Mouse (Mus musculus): ENCODE data around the gene Gm12248. TPM values are rescaled to one million over a fixed set of nuclear protein-coding genes. Genes with fewer than 3 reads are reported as not detected.

Gm12248 gene
- polyA plus RNA-seq, 1 experiment from 2014 or later, result not detected

DNA sequence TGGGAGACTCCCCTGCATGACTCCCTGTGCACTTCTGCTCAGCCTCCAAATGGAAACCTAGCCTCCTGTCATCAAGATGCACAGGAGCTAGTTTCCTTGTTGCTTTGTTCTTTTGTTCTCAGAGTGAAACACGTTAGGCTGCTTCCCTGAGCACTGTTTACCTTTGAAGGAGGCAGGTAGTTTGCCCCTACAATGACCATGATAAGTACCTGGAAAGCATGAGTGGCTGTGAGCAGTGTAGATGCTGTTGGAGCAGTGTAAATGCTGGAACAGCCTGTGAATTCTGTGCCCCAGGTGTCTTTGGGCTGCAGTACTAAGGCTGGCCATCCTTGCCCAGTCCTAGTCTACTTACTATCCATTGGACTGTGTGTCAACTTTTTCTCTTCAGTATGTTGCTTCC lies 66.1 kb downstream of the Gm12248 start:
- Histone ChIP-seq H3K36me3 (no peaks in the 10 kb centered on the region), H3K9me3 (no peaks in the 10 kb centered on the region), H3K4me1 (peaks cover 53% of the 10 kb centered on the region), H3K9ac (no peak overlapping the region), H3K4me2 (no peak overlapping the region), H3K27ac (peak overlapping the region; percentile 38; the same call in 1 of the 2 replicates), H3K4me3 (no peak overlapping the region), H3K27me3 (no peaks in the 10 kb centered on the region)
- WGBS, result 55% methylated on average over 1 of the region's 1 CpGs
- ATAC-seq (ENCODE audit: borderline replicate concordance, extremely low read depth, low FRiP score, low TSS enrichment), result no peak

DNA sequence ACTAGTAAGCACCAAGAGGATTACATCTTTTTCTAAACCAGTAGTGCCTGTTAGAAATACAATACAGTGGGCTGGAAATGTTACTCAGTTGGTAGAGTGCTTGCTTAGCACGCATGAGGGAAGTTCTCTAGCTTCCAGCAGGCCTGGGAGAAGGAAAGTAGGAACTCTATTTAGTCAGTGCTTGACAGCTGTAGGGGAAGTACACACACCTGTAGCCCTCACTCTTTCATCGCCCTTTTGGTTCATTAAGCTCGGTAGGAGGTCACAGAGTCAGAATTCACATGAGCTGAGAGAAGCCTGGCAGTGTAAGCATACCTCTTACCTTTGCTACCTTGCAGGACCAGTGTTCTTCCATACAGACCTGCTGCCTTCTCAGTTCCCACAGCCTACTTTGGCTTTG lies 66.6 kb downstream of the Gm12248 start:
- WGBS, result 48% methylated on average over 3 of the region's 3 CpGs
- Histone ChIP-seq H3K4me2 (no peak overlapping the region), H3K36me3 (no peaks in the 10 kb centered on the region), H3K4me3 (no peak overlapping the region), H3K4me1 (peaks cover 53% of the 10 kb centered on the region), H3K9ac (no peak overlapping the region), H3K27ac (peak overlapping the region; percentile 38), H3K27me3 (no peaks in the 10 kb centered on the region), H3K9me3 (no peaks in the 10 kb centered on the region)
- ATAC-seq (ENCODE audit: borderline replicate concordance, extremely low read depth, low FRiP score, low TSS enrichment), result no peak

DNA sequence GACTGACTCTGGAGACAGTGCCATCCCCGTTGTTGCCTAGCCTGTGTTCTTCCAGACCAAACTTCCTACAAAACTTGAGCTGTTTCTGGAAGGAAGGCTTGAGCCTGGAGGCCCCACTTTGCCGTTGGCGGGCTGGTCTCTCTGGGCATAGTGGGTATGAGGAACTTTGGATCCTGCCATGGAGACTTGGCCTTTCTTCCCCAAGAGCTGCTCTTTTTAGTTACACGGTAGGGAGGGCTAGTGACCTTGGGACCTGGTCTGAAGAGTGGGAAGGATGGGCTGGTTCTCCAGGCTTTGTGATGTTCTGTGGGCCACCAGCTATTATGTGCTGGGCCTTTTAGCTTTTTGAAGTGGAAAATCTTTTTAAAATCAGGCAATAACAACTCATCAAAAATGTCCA lies 67.1 kb downstream of the Gm12248 start:
- Histone ChIP-seq H3K9ac (no peak overlapping the region), H3K4me3 (no peak overlapping the region), H3K4me2 (no peak overlapping the region), H3K27me3 (no peaks in the 10 kb centered on the region), H3K36me3 (no peaks in the 10 kb centered on the region), H3K27ac (peak overlapping the region; percentile 31), H3K4me1 (peaks cover 54% of the 10 kb centered on the region), H3K9me3 (no peaks in the 10 kb centered on the region)
- ATAC-seq (ENCODE audit: borderline replicate concordance, extremely low read depth, low FRiP score, low TSS enrichment), result no peak
- 77% methylated on average over 4 of the region's 4 CpGs for WGBS

DNA sequence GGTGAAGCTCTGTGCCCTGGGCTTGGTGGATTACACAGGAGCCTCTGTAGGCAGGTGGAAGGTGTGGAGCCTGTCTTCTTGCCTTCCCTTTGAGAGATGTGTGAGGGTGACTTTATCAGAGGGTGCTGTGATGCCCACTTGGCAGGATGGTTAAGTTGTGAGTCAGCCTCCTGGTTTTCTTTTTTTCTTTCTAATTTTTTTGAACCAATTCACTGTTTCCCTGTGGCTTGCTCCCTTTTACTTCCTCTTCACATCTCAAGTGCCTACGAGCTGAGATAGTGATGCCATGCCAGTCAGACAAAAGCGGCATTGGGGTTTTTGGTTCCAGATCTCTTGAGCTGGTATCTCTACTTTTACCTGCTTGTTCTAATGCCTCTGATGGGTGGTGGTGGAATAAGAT lies 68.3 kb downstream of the Gm12248 start:
- WGBS, result 52% methylated on average over 2 of the region's 2 CpGs
- Histone ChIP-seq H3K27ac (no peak overlapping the region), H3K4me3 (no peak overlapping the region), H3K9ac (no peak overlapping the region), H3K36me3 (no peaks in the 10 kb centered on the region), H3K4me2 (no peak overlapping the region), H3K27me3 (no peaks in the 10 kb centered on the region), H3K4me1 (peaks cover 57% of the 10 kb centered on the region), H3K9me3 (no peaks in the 10 kb centered on the region)
- no peak for ATAC-seq (ENCODE audit: borderline replicate concordance, extremely low read depth, low FRiP score, low TSS enrichment)

DNA sequence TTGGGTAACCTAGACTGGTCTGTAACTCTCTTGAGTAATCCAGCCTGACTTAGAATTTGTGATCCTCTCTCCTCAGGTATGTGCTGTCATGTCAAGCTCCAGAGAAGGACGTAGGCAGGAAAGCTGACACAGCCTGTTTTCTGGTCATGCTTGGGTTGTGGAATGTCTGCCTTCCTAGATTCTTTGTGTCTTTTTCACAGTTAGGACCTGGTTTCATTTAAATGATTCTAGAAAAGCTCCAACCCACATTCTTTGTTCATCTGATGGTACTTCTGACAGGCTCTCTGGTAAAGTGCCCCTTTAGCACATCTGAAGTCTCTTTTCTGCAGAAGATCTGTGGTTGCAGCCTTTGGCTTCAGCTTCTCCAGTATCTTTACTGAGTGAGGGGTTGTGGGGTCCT lies 68.7 kb downstream of the Gm12248 start:
- ATAC-seq (ENCODE audit: borderline replicate concordance, extremely low read depth, low FRiP score, low TSS enrichment), result no peak
- H3K9me3 ChIP-seq, result no peaks in the 10 kb centered on the region
- H3K36me3 ChIP-seq, result no peaks in the 10 kb centered on the region
- peaks cover 57% of the 10 kb centered on the region for H3K4me1 ChIP-seq
- H3K27me3 ChIP-seq, result no peaks in the 10 kb centered on the region
- no peak overlapping the region for H3K4me2 ChIP-seq
- H3K27ac ChIP-seq, result no peak overlapping the region
- 76% methylated on average over 1 of the region's 1 CpGs for WGBS
- H3K9ac ChIP-seq, result no peak overlapping the region
- no peak overlapping the region for H3K4me3 ChIP-seq

DNA sequence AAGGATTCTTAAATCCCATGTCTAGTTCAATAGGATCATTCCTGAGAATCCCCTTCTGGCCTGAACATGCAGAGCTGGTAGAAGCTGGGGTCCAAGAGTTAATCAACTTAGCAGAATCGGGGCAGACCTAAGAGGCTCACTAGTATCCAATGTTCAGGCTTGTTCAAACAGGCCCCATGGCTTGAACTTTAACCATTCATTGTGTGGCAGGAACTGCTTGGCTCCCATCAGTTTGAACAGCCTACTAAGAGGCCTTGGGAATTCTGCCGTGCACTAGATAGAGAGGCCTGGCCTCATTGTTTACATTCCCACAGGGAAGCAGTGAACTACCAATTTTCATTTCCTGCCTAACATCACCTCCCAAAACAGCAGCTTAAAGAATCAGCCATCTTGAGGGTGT lies 71.3 kb downstream of the Gm12248 start:
- H3K9ac ChIP-seq, result no peak overlapping the region
- peak overlapping the region; percentile 47 for H3K27ac ChIP-seq
- no peak overlapping the region for H3K4me2 ChIP-seq
- no peaks in the 10 kb centered on the region for H3K27me3 ChIP-seq
- H3K36me3 ChIP-seq, result no peaks in the 10 kb centered on the region
- 5% methylated on average over 2 of the region's 2 CpGs for WGBS
- no peak overlapping the region for H3K4me3 ChIP-seq
- no peaks in the 10 kb centered on the region for H3K9me3 ChIP-seq
- 0 out of 2 replicates have a peak, but pooled peaks have one; percentile 31 for ATAC-seq (ENCODE audit: borderline replicate concordance, extremely low read depth, low FRiP score, low TSS enrichment)
- peaks cover 73% of the 10 kb centered on the region for H3K4me1 ChIP-seq

DNA sequence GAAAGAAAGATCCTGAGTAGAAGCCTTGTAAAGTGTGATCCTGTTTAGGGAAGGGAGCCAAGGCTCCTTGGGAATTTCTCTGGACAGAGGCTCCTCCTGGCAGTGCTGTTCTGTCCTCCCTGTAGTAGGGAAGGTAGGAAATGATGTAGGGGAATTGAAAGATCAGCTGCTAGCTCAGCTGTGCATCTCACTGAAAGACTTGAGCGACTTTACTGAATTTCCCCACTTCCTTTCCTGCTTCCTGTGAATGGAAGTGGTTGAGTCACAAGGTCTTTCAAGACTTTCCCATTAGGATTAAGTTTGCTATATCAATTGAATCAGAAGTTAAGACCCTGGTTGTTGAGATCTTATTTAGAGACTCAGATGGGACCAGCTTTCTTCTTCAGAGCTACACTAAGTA lies 71.8 kb downstream of the Gm12248 start:
- no peak for ATAC-seq (ENCODE audit: borderline replicate concordance, extremely low read depth, low FRiP score, low TSS enrichment)
- Histone ChIP-seq H3K4me1 (peaks cover 73% of the 10 kb centered on the region), H3K4me2 (no peak overlapping the region), H3K9ac (no peak overlapping the region), H3K4me3 (no peak overlapping the region), H3K36me3 (no peaks in the 10 kb centered on the region), H3K27me3 (no peaks in the 10 kb centered on the region), H3K27ac (peak overlapping the region; percentile 47), H3K9me3 (no peaks in the 10 kb centered on the region)
- WGBS, result 33% methylated on average over 1 of the region's 1 CpGs

DNA sequence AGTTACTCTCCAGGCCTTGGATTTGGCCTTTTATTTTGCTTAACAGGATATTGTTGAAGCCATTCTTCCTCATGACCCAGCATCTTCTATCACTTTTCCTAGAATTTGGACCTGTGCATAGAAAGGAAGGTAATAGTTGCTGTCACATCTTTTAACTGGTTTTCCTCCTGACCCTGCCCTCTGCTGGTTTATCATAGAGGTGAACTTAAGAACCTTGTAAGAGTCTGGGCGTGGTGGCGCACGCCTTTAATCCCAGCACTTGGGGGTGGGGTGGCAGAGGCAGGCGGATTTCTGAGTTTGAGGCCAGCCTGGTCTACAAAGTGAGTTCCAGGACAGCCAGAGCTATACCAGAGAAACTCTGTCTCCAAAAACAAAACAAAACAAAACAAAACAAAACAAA lies 74.2 kb downstream of the Gm12248 start:
- H3K36me3 ChIP-seq, result no peaks in the 10 kb centered on the region
- no peaks in the 10 kb centered on the region for H3K9me3 ChIP-seq
- no peak overlapping the region for H3K27ac ChIP-seq
- no peak overlapping the region for H3K4me2 ChIP-seq
- H3K9ac ChIP-seq, result no peak overlapping the region
- no peaks in the 10 kb centered on the region for H3K27me3 ChIP-seq
- no peak for ATAC-seq (ENCODE audit: borderline replicate concordance, extremely low read depth, low FRiP score, low TSS enrichment)
- WGBS, result 80% methylated on average over 4 of the region's 4 CpGs
- H3K4me1 ChIP-seq, result peaks cover 67% of the 10 kb centered on the region
- no peak overlapping the region for H3K4me3 ChIP-seq

DNA sequence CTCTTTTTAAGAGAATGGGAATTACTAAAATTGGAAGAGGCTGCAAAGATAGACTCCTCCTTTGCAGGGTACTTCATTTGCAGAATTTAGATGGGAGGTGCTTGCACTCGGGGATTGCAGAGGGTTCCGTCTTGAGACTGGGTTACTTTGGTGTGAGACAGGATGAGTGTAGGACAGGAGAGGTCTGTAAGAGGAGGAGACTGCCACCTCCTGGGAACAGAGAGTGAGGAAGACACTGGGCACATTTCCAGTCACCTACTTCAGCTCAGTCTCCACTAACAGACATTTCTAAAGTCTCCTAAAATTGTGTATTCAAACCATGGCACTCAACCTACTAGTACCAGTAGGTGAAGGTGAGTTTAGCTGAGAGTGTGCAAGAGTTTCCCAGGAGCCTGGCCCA lies 74.6 kb downstream of the Gm12248 start:
- no peak overlapping the region for H3K4me3 ChIP-seq
- H3K36me3 ChIP-seq, result no peaks in the 10 kb centered on the region
- H3K27ac ChIP-seq, result no peak overlapping the region
- WGBS, result 46% methylated on average over 2 of the region's 2 CpGs
- no peak overlapping the region for H3K4me2 ChIP-seq
- no peak for ATAC-seq (ENCODE audit: borderline replicate concordance, extremely low read depth, low FRiP score, low TSS enrichment)
- peaks cover 67% of the 10 kb centered on the region for H3K4me1 ChIP-seq
- H3K27me3 ChIP-seq, result no peaks in the 10 kb centered on the region
- H3K9ac ChIP-seq, result no peak overlapping the region
- no peaks in the 10 kb centered on the region for H3K9me3 ChIP-seq

DNA sequence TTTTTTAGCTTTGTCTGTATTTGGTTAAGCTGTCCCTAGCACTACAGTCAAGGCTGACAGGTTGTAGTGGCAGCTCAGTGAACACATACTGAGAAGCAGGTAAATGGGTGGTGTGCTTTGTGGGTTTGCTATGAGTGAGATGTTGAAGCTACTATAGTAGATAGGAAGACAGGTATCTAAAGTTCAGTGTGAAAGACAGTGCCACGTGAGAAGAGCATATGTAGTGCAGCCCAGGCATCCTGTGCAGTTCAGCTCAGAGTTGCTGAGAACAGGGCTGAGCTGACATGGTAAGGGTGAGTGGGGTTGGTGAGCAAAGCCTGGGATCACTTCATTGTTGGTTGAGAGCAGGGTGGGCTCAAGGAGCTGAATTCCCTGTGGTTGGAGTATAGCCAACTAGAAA lies 75.5 kb downstream of the Gm12248 start:
- 64% methylated on average over 1 of the region's 1 CpGs for WGBS
- Histone ChIP-seq H3K4me1 (peaks cover 67% of the 10 kb centered on the region), H3K36me3 (no peaks in the 10 kb centered on the region), H3K27me3 (no peaks in the 10 kb centered on the region), H3K27ac (no peak overlapping the region), H3K9me3 (no peaks in the 10 kb centered on the region), H3K4me2 (no peak overlapping the region), H3K4me3 (no peak overlapping the region), H3K9ac (no peak overlapping the region)
- no peak for ATAC-seq (ENCODE audit: borderline replicate concordance, extremely low read depth, low FRiP score, low TSS enrichment)

DNA sequence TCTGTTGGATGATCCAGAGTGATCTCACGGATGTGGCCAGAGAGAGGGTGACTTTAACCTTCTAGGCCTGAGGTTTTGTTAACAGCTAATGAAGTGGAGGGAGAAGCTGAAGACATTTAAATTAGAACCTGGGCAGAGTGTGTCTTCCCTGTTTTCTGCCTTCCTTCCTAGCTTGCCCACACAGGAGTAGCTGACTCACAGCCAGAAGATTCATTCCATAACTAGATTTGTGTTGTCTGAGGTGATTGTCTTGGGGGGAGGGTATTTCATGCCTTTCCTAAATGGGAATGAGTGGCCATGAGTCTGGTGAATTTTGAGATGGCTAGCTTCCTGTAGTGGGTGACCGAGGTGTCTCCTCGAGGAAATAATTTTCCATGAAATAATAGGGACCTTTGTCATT lies 76.6 kb downstream of the Gm12248 start:
- no peak overlapping the region for H3K9ac ChIP-seq
- H3K4me2 ChIP-seq, result no peak overlapping the region
- no peaks in the 10 kb centered on the region for H3K36me3 ChIP-seq
- no peak for ATAC-seq (ENCODE audit: borderline replicate concordance, extremely low read depth, low FRiP score, low TSS enrichment)
- WGBS, result 42% methylated on average over 3 of the region's 3 CpGs
- no peak overlapping the region for H3K4me3 ChIP-seq
- peaks cover 64% of the 10 kb centered on the region for H3K4me1 ChIP-seq
- H3K9me3 ChIP-seq, result no peaks in the 10 kb centered on the region
- no peaks in the 10 kb centered on the region for H3K27me3 ChIP-seq
- H3K27ac ChIP-seq, result no peak overlapping the region

DNA sequence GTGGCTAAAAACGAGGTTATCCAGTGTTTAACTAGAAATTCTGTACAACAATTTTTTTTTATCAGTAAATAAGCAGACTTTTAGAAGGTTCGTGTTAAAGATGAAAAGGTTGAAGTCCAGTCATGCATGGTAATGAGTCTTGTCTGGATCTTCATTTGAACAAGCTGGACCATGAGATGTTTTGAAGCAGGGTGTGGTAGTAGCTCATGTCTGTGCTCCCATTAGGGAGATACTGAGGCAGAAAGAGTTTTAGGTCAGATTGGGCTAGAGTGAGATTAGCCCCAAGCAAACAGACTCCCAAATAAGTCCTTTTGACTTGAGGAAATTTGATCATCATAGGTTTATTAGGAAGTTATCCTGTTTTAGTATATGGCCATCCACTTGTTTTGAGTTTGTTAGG lies 77.6 kb downstream of the Gm12248 start:
- Histone ChIP-seq H3K9me3 (no peaks in the 10 kb centered on the region), H3K4me3 (no peak overlapping the region), H3K4me2 (no peak overlapping the region), H3K4me1 (peaks cover 63% of the 10 kb centered on the region), H3K27ac (no peak overlapping the region), H3K9ac (no peak overlapping the region), H3K27me3 (no peaks in the 10 kb centered on the region), H3K36me3 (no peaks in the 10 kb centered on the region)
- no peak for ATAC-seq (ENCODE audit: borderline replicate concordance, extremely low read depth, low FRiP score, low TSS enrichment)
- WGBS, result 66% methylated on average over 2 of the region's 2 CpGs

DNA sequence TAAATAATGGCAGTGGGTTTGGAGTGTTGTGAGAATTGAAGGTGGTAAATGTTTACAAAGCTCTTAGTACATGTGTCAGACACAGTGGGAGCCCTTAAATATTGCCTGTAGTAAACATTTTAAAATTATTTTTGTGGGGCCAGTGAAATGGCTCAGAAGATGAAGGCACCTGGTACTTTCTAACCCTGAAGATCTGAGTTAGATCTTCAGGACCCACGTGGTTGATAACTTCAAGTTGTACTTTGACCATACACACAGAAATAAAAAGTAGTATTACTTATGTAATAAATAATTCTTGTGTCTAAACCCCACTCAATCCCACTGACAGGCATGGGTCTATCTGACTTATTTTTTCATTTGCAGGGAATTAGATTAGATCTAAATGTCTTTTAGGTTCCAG lies 78.3 kb downstream of the Gm12248 start:
- H3K27me3 ChIP-seq, result no peaks in the 10 kb centered on the region
- H3K9me3 ChIP-seq, result no peaks in the 10 kb centered on the region
- no peaks in the 10 kb centered on the region for H3K36me3 ChIP-seq
- peaks cover 56% of the 10 kb centered on the region for H3K4me1 ChIP-seq
- no peak overlapping the region for H3K9ac ChIP-seq
- WGBS, result 59% methylated on average over 1 of the region's 1 CpGs
- ATAC-seq (ENCODE audit: borderline replicate concordance, extremely low read depth, low FRiP score, low TSS enrichment), result no peak
- no peak overlapping the region for H3K4me3 ChIP-seq
- H3K4me2 ChIP-seq, result no peak overlapping the region
- no peak overlapping the region for H3K27ac ChIP-seq
